Mouse (Mus musculus) monocyte, adult 5-6 weeks (primary cell): ENCODE measurements around the gene Cldn34b1. TPM values are rescaled to one million over a fixed set of nuclear protein-coding genes. Genes with fewer than 3 reads are reported as not detected.
"Not testable (repeated sequence)": the region's sequence is repeated elsewhere in the genome, so short reads cannot be mapped to it uniquely, and the experiment has no call there.

Experiments
- ATAC-seq: fragments of 153-309, 156-312 bp; replicated peaks from 2 replicates; pipeline ENCODE4 v1.8.0; 2017; ENCODE audit warnings: mild to moderate bottlenecking; ENCODE audit not compliant: low TSS enrichment, insufficient number of reproducible peaks, severe bottlenecking, poor library complexity, low FRiP score
- total RNA-seq: library from RNA; stranded (forward); fragments of 200-1000, 200-491, 200-594 nt; gene quantifications from 3 replicates; pipeline ENCODE4 v1.2.3, GENCODE M21; 2017

Gene Cldn34b1
- total RNA-seq = not detected in 3 replicates

DNA sequence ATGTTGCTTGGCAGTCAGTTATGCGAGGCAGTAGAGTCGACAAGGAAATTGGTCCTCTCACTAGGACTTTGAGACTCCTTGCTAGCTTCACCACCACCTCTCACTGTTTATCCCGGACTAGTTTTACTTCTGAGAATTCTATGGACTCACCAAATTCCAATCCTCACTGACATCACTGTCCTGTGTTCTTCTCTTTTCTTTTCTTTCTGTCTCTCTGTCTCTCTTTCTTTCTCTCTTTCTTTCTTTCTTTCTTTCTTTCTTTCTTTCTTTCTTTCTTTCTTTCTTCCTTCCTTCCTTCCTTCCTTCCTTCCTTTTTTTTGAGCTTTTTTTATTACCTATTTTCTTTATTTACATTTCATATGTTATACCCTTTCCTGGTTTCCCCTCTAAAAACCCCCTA is at the start of gene Cldn34b1:
TSS of gene Cldn34b1 (minus strand) at position 101 of the 400 bp plus-strand sequence.
- not testable (repeated sequence) for ATAC-seq

DNA sequence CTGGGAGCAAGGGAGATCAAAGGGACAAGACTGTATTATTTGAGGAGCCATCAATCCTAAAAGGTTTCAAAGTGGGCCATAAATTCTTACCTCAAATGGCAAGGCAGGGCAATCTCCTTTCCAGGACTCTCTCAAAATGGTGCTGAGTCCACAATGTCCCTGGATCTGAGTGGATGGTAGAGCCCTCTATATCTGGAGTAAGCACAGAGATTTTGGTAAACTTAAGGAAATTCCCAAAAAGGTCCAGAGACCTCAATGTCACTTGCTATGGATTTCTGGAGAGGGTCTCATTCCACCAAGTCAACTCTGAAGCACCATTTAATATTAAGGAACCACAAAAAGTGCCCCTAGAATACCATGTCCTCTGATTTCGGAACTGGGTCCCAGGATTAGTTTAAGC is 45.8 kb upstream of the Cldn34b1 start, which contains the start of gene Magea6:
TSS of gene Magea6 (minus strand) at position 101 of the 400 bp plus-strand sequence.
- not testable (repeated sequence) for ATAC-seq

Other genes with a start within 250 kb of the Cldn34b1 start
- not detected in 3 replicates for gene Magea6, start 45.7 kb upstream of the Cldn34b1 start, total RNA-seq
- not detected in 3 replicates for gene Magea3, start 59.2 kb upstream of the Cldn34b1 start, total RNA-seq
- not detected in 3 replicates for gene Magea8, start 105.6 kb upstream of the Cldn34b1 start, total RNA-seq
- not detected in 3 replicates for gene Magea5, start 172.9 kb upstream of the Cldn34b1 start, total RNA-seq
- not detected in 3 replicates for gene Magea1, start 199.5 kb upstream of the Cldn34b1 start, total RNA-seq
- not detected in 3 replicates for gene Magea2, start 203.4 kb upstream of the Cldn34b1 start, total RNA-seq
- gene Cldn34b2, start 238.1 kb upstream of the Cldn34b1 start, total RNA-seq = not detected in 3 replicates